Mouse (Mus musculus) cerebellum, adult 11-12 months (tissue): ENCODE results near the gene Esyt1.

ENCODE experiments used
- DNase-seq: peaks from one replicate; pipeline ENCODE4 v3.0.0; 2022

The Esyt1 gene

DNA sequence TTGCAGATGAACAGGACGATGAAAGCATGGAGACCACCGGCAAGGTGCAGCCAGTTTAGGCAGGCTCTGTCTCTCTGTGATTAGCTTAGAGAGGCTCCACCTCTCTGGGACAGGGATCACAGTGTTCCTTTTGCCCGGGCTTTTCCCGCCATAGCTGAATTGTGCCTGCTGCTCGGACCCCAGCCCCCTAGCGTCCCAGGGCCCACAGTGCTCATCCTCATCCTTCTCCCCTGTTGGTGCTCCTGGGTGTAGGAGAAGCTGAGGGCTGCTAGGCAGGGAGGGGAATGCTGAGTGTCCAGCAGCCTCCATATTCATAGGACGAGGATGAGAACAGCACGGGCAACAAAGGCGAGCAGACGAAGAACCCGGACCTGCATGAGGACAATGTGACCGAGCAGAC lies 51.3 kb downstream of the Esyt1 start:
- no peak for DNase-seq

DNA sequence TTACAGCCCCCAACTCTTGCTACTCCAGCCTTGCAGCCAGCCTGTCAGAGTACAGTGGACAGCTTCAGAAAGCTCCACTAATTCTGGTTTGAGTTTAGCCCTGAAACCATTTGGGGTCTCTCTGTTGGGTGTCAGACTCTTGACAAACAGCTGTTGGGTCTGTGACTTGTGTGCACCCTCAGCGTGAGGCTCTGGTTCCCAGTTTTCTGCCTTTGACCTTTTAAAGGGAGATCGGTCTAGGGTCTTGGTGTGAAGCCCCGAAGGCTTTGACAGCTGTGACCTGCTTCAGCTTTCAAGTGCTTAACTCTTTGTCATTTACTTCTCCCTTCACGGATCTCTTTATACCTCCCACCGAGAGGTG lies 65.4 kb downstream of the Esyt1 start:
- DNase-seq, result no peak
